Comparison of ENCODE assay signal across 25 mouse cellular contexts in genomic region chr3:133341106-133341505, GRCm38 (mm10). TPM values are rescaled to one million over a fixed set of nuclear protein-coding genes. Genes with fewer than 3 reads are reported as not detected.
DNase-seq lines count a peak whose midpoint lies in the region; ATAC-seq and TF ChIP-seq lines count a peak whose summit lies in the region.
"Had no signal": no experiment of that assay in that cellular context is flagged by ENCODE, and none has a peak within 500 bp of the region (broad histone marks: within the 10 kb centered on the region; RNA-seq: fewer than 3 reads in every experiment).

No protein-coding gene starts in this region.

- no peak for TF ChIP-seq EP300 in lung, postnatal 0 days (IDR thresholded peaks at IDR 0.05)

- no peak overlapping the region for H3K27ac ChIP-seq in forebrain, postnatal 0 days (ENCODE audit: low read depth, low read length)
- no peak overlapping the region for H3K27ac ChIP-seq in forebrain, embryonic 11.5 days (ENCODE audit: low read depth, low read length)
- H3K27ac ChIP-seq in lung, postnatal 0 days (ENCODE audit: low read length) = no peak overlapping the region
- H3K27ac ChIP-seq: embryonic facial prominence, embryonic 12.5 days; embryonic facial prominence, embryonic 15.5 days; forebrain, embryonic 12.5 days; forebrain, embryonic 15.5 days; heart, embryonic 13.5 days; hindbrain, embryonic 14.5 days; hindbrain, postnatal 0 days had no signal

- no peak overlapping the region for H3K9ac ChIP-seq in forebrain, postnatal 0 days
- no peak overlapping the region for H3K9ac ChIP-seq in forebrain, embryonic 11.5 days (ENCODE audit: low read length)
- H3K9ac ChIP-seq in lung, postnatal 0 days (replicated peaks; ENCODE audit: low read depth) = no peak overlapping the region
- H3K9ac ChIP-seq: embryonic facial prominence, embryonic 12.5 days; embryonic facial prominence, embryonic 15.5 days; forebrain, embryonic 12.5 days; forebrain, embryonic 15.5 days; heart, embryonic 13.5 days; hindbrain, embryonic 14.5 days had no signal

- no peaks in the 10 kb centered on the region for H3K9me3 ChIP-seq in forebrain, postnatal 0 days (ENCODE audit: low read length)
- H3K9me3 ChIP-seq in forebrain, embryonic 11.5 days (ENCODE audit: control insufficient read depth, low read length) = no peaks in the 10 kb centered on the region
- no peaks in the 10 kb centered on the region for H3K9me3 ChIP-seq in lung, postnatal 0 days (ENCODE audit: low read length)
- H3K9me3 ChIP-seq: embryonic facial prominence, embryonic 12.5 days; embryonic facial prominence, embryonic 15.5 days; forebrain, embryonic 12.5 days; forebrain, embryonic 15.5 days; heart, embryonic 13.5 days had no signal

- no peak for TF ChIP-seq CTCF in forebrain, postnatal 0 days (IDR thresholded peaks at IDR 0.05; ENCODE audit: low read depth)
- TF ChIP-seq CTCF in lung, postnatal 0 days (IDR thresholded peaks at IDR 0.05) = no peak

- DNase-seq in forebrain, postnatal 0 days = peak; percentile 8
- DNase-seq in forebrain, embryonic 11.5 days (ENCODE audit: low spot score) = no peak
- peak; percentile 43 for DNase-seq in lung, postnatal 0 days (ENCODE audit: low spot score)
- no peak for DNase-seq in lung, postnatal 10 days
- DNase-seq in retina, embryonic 14.5 days (ENCODE audit: low spot score) = peak; percentile 10
- DNase-seq in retina, postnatal 1 day = no peak
- DNase-seq in thymus, postnatal 25 days = no peak
- DNase-seq: adrenal gland, postnatal 10 days; adrenal gland, postnatal 36 days; cerebellum, adult 11 months; cerebellum, adult 2 months; cerebellum, adult 9-11 months; cerebellum, postnatal 25 days; gastrocnemius, postnatal 10 days; heart, adult 18-20 months; heart, postnatal 14 days; heart, postnatal 4 days had no signal

- 52% methylated on average over 11 of the region's 11 CpGs for WGBS in forebrain, postnatal 0 days
- 89% methylated on average over 11 of the region's 11 CpGs for WGBS in forebrain, embryonic 11.5 days
- 66% methylated on average over 11 of the region's 11 CpGs for WGBS in lung, postnatal 0 days

- no peak overlapping the region for H3K4me2 ChIP-seq in forebrain, postnatal 0 days (ENCODE audit: low read depth)
- H3K4me2 ChIP-seq in forebrain, embryonic 11.5 days (ENCODE audit: low read depth, low read length, severe bottlenecking) = no peak overlapping the region
- H3K4me2 ChIP-seq in lung, postnatal 0 days (replicated peaks; ENCODE audit: low read depth, low read length) = no peak overlapping the region
- H3K4me2 ChIP-seq: embryonic facial prominence, embryonic 12.5 days; embryonic facial prominence, embryonic 15.5 days; forebrain, embryonic 12.5 days; forebrain, embryonic 15.5 days; heart, embryonic 13.5 days; hindbrain, embryonic 14.5 days had no signal

- H3K36me3 ChIP-seq in forebrain, postnatal 0 days (ENCODE audit: insufficient read depth) = peaks cover 5% of the 10 kb centered on the region; the same call in 1 of the 2 replicates
- no peaks in the 10 kb centered on the region for H3K36me3 ChIP-seq in forebrain, embryonic 11.5 days (ENCODE audit: control insufficient read depth, insufficient read depth, low read length)
- H3K36me3 ChIP-seq in lung, postnatal 0 days (ENCODE audit: insufficient read depth, low read length) = no peaks in the 10 kb centered on the region
- H3K36me3 ChIP-seq: forebrain, embryonic 15.5 days had no signal

- H3K4me1 ChIP-seq in forebrain, postnatal 0 days (ENCODE audit: insufficient read depth) = no peaks in the 10 kb centered on the region
- H3K4me1 ChIP-seq in forebrain, embryonic 11.5 days (replicated peaks; ENCODE audit: control insufficient read depth, insufficient read depth, low read length) = no peaks in the 10 kb centered on the region
- H3K4me1 ChIP-seq in lung, postnatal 0 days (ENCODE audit: insufficient read depth, low read depth, low read length) = no peaks in the 10 kb centered on the region

- no peak overlapping the region for H3K4me3 ChIP-seq in forebrain, postnatal 0 days (ENCODE audit: low read depth, low read length)
- H3K4me3 ChIP-seq in forebrain, embryonic 11.5 days (ENCODE audit: low read depth, low read length) = no peak overlapping the region
- H3K4me3 ChIP-seq in lung, postnatal 0 days (ENCODE audit: low read depth, low read length) = no peak overlapping the region
- H3K4me3 ChIP-seq: embryonic facial prominence, embryonic 12.5 days; embryonic facial prominence, embryonic 15.5 days; forebrain, embryonic 12.5 days; forebrain, embryonic 15.5 days; heart, embryonic 13.5 days had no signal

- H3K27me3 ChIP-seq in forebrain, postnatal 0 days (ENCODE audit: insufficient read depth, low read length) = no peaks in the 10 kb centered on the region
- H3K27me3 ChIP-seq in forebrain, embryonic 11.5 days (ENCODE audit: control insufficient read depth, insufficient read depth, low read length) = no peaks in the 10 kb centered on the region
- H3K27me3 ChIP-seq in lung, postnatal 0 days (replicated peaks; ENCODE audit: insufficient read depth, low read length) = no peaks in the 10 kb centered on the region
- H3K27me3 ChIP-seq: embryonic facial prominence, embryonic 12.5 days; embryonic facial prominence, embryonic 15.5 days; forebrain, embryonic 12.5 days; forebrain, embryonic 15.5 days; heart, embryonic 13.5 days had no signal

- no peak for ATAC-seq in forebrain, postnatal 0 days
- no peak for ATAC-seq in forebrain, embryonic 11.5 days (replicated peaks; ENCODE audit: low FRiP score)
- 0 out of 2 replicates have a peak, but pooled peaks have one; percentile 18 for ATAC-seq in lung, postnatal 0 days
- ATAC-seq: activated CD4-positive, CD25-positive, alpha-beta regulatory T cell, adult 4 months; forebrain, embryonic 15.5 days; hindbrain, postnatal 0 days had no signal

RNA-seq across cellular contexts. Expression of gene Ppa2, which starts 31.2 kb away (rescaled TPM):
- total RNA-seq in forebrain, postnatal 0 days (2014; rRNA removed) = 34.4 and 47.6 TPM in 2 replicates
- polyA plus RNA-seq in forebrain, postnatal 0 days (2015; fragmentation: Nextera tagmentation; extraction: Ambion mirVana) = 82.8 and 91.0 TPM in 2 replicates
- polyA plus RNA-seq in forebrain, embryonic 11.5 days (2014; fragmentation: Nextera tagmentation; extraction: Ambion mirVana) = 75.1 and 76.7 TPM in 2 replicates
- polyA plus RNA-seq in lung, postnatal 0 days (2015; fragmentation: Nextera tagmentation; extraction: Ambion mirVana) = 94.1 and 104 TPM in 2 replicates

Comparison
In these comparisons a context has a peak if more than half of its experiments do, and no peak if none do; other contexts are left out.
1. DNase-seq: peak in forebrain, postnatal 0 days (single experiment), lung, postnatal 0 days (single experiment) and retina, embryonic 14.5 days (single experiment); none in forebrain, embryonic 11.5 days (single experiment), lung, postnatal 10 days (single experiment), retina, postnatal 1 day (single experiment) and thymus, postnatal 25 days (single experiment).